Mouse (Mus musculus): ENCODE measurements around the gene Camk2g. TPM values are rescaled to one million over a fixed set of nuclear protein-coding genes. Genes with fewer than 3 reads are reported as not detected.
A peak's percentile ranks its signal among the peaks of the same experiment; 100 is the strongest.

Camk2g gene
- polyA plus RNA-seq, 1 experiment, result 57.2 TPM

DNA sequence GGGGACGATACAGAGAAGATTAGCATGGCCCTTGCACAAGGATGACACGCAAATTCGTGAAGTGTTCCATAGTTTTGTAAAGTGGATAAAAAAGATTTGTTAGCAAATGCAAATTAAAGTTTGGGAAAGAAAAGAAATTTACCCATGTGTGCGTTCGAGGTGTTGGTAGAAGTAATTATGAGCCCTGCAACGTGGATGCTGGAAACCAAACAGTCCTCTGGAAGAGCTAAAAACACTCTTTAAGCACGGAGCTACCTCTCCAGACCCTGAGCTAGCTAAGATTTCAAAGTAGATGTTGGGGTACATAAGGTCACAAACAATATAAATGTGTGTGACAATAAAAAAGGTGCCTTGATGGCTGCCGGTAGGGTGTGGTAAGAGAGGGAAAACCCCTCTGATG, 92.3 kb downstream of the Camk2g start:
- H3K4me3 ChIP-seq, result peak overlapping the region; percentile 90
- H3K79me2 ChIP-seq (ENCODE audit: control insufficient read depth, insufficient read depth), result peaks cover 81% of the 10 kb centered on the region
- H3K27me3 ChIP-seq (ENCODE audit: control insufficient read depth, insufficient read depth, insufficient read length), result no peaks in the 10 kb centered on the region
- H3K36me3 ChIP-seq (ENCODE audit: control insufficient read depth, insufficient read depth), result no peaks in the 10 kb centered on the region
- peak overlapping the region; percentile 91 for H3K4me2 ChIP-seq (ENCODE audit: low read depth)
- no peak for TF ChIP-seq TCF3 (IDR thresholded peaks at IDR 0.05; ENCODE audit: insufficient read length, low read depth)
- TF ChIP-seq POLR2A (IDR thresholded peaks at IDR 0.05; ENCODE audit: insufficient read length, low read depth), result no peak
- no peak for TF ChIP-seq USF1 (IDR thresholded peaks at IDR 0.05; ENCODE audit: low read depth)
- TF ChIP-seq CEBPB (IDR thresholded peaks at IDR 0.05; ENCODE audit: insufficient read depth, poor library complexity, severe bottlenecking), result no peak
- no peak overlapping the region for H3ac ChIP-seq (ENCODE audit: control insufficient read depth, insufficient read length)

DNA sequence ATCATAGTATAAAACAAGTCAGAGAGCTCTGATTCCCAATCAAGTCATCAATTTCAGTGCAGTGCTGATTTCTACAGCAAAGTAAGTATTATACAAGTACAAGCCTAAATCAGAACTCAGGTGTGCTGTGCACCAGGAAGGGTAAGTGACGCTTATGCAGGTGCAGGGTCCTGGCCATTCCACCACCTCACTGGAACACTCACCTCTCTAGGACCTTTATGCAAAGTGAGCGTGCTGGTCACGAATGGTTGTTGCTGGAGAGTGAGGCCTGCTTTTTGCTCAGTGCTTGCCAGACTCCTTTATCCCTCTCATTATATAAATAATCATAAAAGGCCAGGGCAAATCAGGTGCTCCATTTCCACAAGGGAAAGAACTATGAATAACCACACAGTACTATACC, 93.5 kb downstream of the Camk2g start:
- TF ChIP-seq REST (IDR thresholded peaks at IDR 0.05; ENCODE audit: insufficient read depth, insufficient read length) (no peak), TCF12 (IDR thresholded peaks at IDR 0.05; ENCODE audit: insufficient read depth, poor library complexity, severe bottlenecking) (no peak), CEBPB (IDR thresholded peaks at IDR 0.05; ENCODE audit: insufficient read depth, poor library complexity, severe bottlenecking) (no peak), E2F4 (IDR thresholded peaks at IDR 0.05; ENCODE audit: insufficient read depth) (no peak), SRF (IDR thresholded peaks at IDR 0.05; ENCODE audit: control insufficient read depth, insufficient read length, low read depth) (no peak), TCF3 (IDR thresholded peaks at IDR 0.05; ENCODE audit: insufficient read length, low read depth) (no peak), POLR2A (IDR thresholded peaks at IDR 0.05; ENCODE audit: insufficient read length, low read depth) (no peak), MYOD1 (IDR thresholded peaks at IDR 0.05; ENCODE audit: control insufficient read depth in 1 of 3, insufficient read length in 2 of 3, low read depth in 2 of 3) (no peak), MYOG (IDR thresholded peaks at IDR 0.05; ENCODE audit: control insufficient read depth in 1 of 3, insufficient read depth in 1 of 3, insufficient read length in 2 of 3, low read depth in 2 of 3) (no peak), POLR2AphosphoS2 (IDR thresholded peaks at IDR 0.05; ENCODE audit: insufficient read length, low read depth) (no peak)
- no peaks in the 10 kb centered on the region for H3K27me3 ChIP-seq (ENCODE audit: control insufficient read depth, insufficient read depth, insufficient read length)
- H3K36me3 ChIP-seq (ENCODE audit: control insufficient read depth, insufficient read depth), result no peaks in the 10 kb centered on the region
- H3K4me2 ChIP-seq (ENCODE audit: low read depth), result no peak overlapping the region
- H3K4me3 ChIP-seq, result no peak overlapping the region
- no peak overlapping the region for H3ac ChIP-seq (ENCODE audit: control insufficient read depth, insufficient read length)
- H3K79me2 ChIP-seq (ENCODE audit: control insufficient read depth, insufficient read depth), result peaks cover 89% of the 10 kb centered on the region

DNA sequence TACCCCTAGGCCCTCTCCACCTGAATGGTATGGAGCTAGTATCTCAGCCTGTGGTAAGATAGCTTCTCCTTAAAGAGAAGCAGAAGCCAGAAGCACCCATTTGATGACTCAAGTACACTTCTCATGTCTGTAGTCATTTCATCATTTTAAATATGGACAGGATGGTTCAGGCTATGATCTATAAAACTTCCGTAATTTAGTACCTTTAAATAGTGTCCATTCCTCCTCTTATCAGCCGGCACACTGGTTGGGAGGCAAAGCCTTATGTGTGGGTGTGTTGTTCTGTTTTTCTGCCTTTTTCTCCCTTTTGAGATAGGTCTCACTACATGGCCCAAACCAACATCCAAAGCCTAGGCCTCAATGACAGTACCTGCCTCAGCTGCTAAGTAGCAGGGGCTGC, 95.4 kb downstream of the Camk2g start:
- Histone ChIP-seq H3ac (ENCODE audit: control insufficient read depth, insufficient read length) (no peak overlapping the region), H3K4me2 (ENCODE audit: low read depth) (peak overlapping the region; percentile 90), H3K4me3 (no peak overlapping the region), H3K79me2 (ENCODE audit: control insufficient read depth, insufficient read depth) (peaks cover 74% of the 10 kb centered on the region), H3K27me3 (ENCODE audit: control insufficient read depth, insufficient read depth, insufficient read length) (no peaks in the 10 kb centered on the region), H3K36me3 (ENCODE audit: control insufficient read depth, insufficient read depth) (peaks cover 10% of the 10 kb centered on the region)
- no peak for TF ChIP-seq TCF3 (IDR thresholded peaks at IDR 0.05; ENCODE audit: insufficient read length, low read depth)

DNA sequence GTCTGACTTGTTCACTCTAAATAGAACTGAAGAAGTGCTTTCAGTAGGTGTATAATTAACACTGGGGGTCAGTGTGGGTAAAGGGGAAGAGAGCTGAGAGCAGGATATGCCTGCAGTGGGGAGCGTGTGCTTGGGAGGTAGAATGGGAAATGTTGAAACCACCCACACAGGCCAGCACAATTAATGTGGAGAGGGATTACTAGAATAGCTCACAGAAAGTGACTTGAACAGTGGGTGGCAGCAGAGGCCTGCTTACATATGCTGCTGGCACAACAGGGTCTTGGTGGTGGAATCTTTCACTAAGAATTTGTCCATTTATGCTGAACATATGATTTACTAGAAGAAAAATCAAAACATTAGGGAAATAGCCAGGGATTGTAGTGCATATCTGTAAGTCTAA, 96.9 kb downstream of the Camk2g start:
- peaks cover 25% of the 10 kb centered on the region for H3K36me3 ChIP-seq (ENCODE audit: control insufficient read depth, insufficient read depth)
- peaks cover 66% of the 10 kb centered on the region for H3K79me2 ChIP-seq (ENCODE audit: control insufficient read depth, insufficient read depth)
- H3ac ChIP-seq (ENCODE audit: control insufficient read depth, insufficient read length), result no peak overlapping the region
- peak overlapping the region; percentile 90 for H3K4me2 ChIP-seq (ENCODE audit: low read depth)
- TF ChIP-seq MYOD1 (IDR thresholded peaks at IDR 0.05; ENCODE audit: control insufficient read depth in 1 of 3, insufficient read length in 2 of 3, low read depth in 2 of 3) (no peak), E2F4 (IDR thresholded peaks at IDR 0.05; ENCODE audit: insufficient read depth) (no peak), SRF (IDR thresholded peaks at IDR 0.05; ENCODE audit: control insufficient read depth, insufficient read length, low read depth) (no peak), USF1 (IDR thresholded peaks at IDR 0.05; ENCODE audit: low read depth) (no peak), TCF12 (IDR thresholded peaks at IDR 0.05; ENCODE audit: insufficient read depth, poor library complexity, severe bottlenecking) (no peak), MAX (IDR thresholded peaks at IDR 0.05; ENCODE audit: low read depth) (no peak), REST (IDR thresholded peaks at IDR 0.05; ENCODE audit: insufficient read depth, insufficient read length) (no peak), MYOG (IDR thresholded peaks at IDR 0.05; ENCODE audit: control insufficient read depth in 1 of 3, insufficient read depth in 1 of 3, insufficient read length in 2 of 3, low read depth in 2 of 3) (no peak)
- H3K4me3 ChIP-seq, result peak overlapping the region; percentile 40
- H3K27me3 ChIP-seq (ENCODE audit: control insufficient read depth, insufficient read depth, insufficient read length), result no peaks in the 10 kb centered on the region

DNA sequence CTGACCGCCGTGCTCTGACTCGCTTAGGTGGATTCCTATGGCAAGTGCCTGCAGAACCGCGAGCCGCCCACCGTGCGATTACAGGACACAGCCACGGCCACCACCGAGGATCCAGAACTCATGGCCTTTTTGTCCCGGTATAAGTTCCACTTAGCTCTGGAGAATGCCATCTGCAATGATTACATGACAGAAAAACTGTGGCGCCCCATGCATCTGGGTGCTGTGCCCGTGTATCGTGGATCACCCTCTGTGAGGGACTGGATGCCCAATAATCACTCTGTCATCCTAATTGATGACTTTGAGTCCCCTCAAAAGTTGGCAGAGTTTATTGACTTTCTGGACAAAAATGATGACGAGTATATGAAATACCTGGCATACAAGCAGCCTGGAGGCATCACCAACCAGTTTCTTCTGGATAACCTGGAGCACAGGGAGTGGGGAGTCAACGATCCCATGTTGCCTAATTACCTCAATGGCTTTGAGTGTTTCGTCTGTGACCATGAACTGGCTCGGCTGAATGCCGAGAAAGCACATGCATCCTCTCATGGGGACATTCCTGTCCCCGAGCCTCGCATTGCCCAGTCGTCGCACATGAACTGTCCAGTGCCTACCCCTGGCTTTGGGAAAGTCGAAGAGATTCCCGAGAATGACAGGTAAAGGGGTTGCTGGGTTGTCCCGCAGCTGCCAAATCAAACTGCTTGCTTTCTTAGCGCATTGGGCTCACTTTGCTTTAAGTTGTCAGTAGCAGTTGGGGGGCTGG, 97.9 kb downstream of the Camk2g start:
- Histone ChIP-seq H3K36me3 (ENCODE audit: control insufficient read depth, insufficient read depth) (peaks cover 29% of the 10 kb centered on the region), H3K79me2 (ENCODE audit: control insufficient read depth, insufficient read depth) (peaks cover 56% of the 10 kb centered on the region), H3K4me2 (ENCODE audit: low read depth) (peak overlapping the region; percentile 90), H3K27me3 (ENCODE audit: control insufficient read depth, insufficient read depth, insufficient read length) (no peaks in the 10 kb centered on the region), H3ac (ENCODE audit: control insufficient read depth, insufficient read length) (peak overlapping the region; percentile 99), H3K4me3 (peak overlapping the region; percentile 40)
- TF ChIP-seq POLR2AphosphoS2 (IDR thresholded peaks at IDR 0.05; ENCODE audit: insufficient read length, low read depth), result peak; percentile 37
- no peak for TF ChIP-seq MYOD1 (IDR thresholded peaks at IDR 0.05; ENCODE audit: control insufficient read depth in 1 of 3, insufficient read length in 2 of 3, low read depth in 2 of 3)

All from myocyte (in vitro differentiated cells).